Mouse (Mus musculus): ENCODE measurements around the gene Slc6a15.
A peak's percentile ranks its signal among the peaks of the same experiment; 100 is the strongest.

Gene Slc6a15

GRCm38 (mm10) chr10:103367371-103368295 is at the start of gene Slc6a15:
Slc6a15 (plus strand) TSS chr10:103367783.
- no peak for DNase-seq (ENCODE audit: low read depth)

DNA sequence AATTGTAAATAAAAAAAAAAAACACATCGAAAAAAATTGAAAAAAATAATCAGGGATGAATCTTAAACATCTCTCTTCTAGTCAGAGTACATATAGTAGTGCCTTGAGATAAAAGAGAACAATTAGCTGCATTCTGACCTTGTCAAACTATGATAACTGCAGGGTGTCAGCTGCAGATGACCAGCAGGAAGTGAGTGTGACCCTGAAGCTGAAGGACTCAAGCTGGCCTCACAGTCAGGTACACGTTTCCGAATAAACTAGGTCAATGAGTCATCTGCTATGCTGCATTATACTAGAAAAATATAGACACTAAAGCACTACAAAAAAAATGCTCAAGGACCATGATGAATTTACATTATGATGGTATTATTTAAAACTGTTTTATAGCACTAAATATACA is 45.6 kb upstream of the Slc6a15 start:
- DNase-seq (ENCODE audit: low read depth), result no peak

- no peak for DNase-seq (ENCODE audit: low read depth)
Observed at GRCm38 (mm10) chr10:103323386-103323785, 44.2 kb upstream of the Slc6a15 start.

- DNase-seq (ENCODE audit: low read depth), result no peak
Observed at GRCm38 (mm10) chr10:103334306-103334705, 33.3 kb upstream of the Slc6a15 start.

DNA sequence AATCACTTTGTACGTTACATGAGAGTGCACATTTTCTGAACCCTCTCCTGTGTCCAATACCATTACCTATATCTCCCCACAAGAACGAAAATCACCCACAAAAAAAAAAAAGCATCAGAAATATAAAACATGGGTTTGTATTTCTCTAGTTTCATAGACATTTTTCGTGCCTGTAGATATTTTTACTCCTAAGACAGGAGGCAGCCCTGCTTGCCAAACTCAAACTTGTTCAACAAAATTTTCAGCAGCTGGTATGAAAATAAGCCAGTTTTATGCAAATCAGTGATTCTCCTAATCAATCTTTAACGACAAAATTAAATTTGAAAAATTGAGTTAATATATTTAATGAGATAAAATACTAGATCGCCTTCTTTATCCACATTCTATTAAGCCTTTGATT is 27.7 kb upstream of the Slc6a15 start:
- no peak for DNase-seq (ENCODE audit: low read depth)

DNA sequence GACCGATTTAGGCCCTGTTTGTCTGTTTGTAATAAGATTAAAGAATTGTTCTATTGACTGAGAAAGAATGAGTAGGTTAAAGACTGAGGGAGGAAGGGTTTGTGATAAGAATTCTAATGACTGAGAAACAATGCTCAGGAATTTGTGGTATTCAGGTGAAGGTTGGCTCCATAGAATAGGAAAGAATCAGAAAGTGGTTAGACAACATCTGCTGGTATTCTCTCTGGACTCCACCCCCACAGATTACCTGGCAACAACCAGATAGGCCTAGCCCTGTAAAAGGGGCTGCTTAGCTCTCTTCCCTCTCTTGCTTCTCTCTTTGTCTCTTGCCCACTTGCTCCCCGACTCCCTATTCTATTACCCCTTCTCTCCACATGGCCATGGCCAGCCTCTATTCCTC is 20.8 kb upstream of the Slc6a15 start:
- DNase-seq (ENCODE audit: low read depth), result no peak

DNA sequence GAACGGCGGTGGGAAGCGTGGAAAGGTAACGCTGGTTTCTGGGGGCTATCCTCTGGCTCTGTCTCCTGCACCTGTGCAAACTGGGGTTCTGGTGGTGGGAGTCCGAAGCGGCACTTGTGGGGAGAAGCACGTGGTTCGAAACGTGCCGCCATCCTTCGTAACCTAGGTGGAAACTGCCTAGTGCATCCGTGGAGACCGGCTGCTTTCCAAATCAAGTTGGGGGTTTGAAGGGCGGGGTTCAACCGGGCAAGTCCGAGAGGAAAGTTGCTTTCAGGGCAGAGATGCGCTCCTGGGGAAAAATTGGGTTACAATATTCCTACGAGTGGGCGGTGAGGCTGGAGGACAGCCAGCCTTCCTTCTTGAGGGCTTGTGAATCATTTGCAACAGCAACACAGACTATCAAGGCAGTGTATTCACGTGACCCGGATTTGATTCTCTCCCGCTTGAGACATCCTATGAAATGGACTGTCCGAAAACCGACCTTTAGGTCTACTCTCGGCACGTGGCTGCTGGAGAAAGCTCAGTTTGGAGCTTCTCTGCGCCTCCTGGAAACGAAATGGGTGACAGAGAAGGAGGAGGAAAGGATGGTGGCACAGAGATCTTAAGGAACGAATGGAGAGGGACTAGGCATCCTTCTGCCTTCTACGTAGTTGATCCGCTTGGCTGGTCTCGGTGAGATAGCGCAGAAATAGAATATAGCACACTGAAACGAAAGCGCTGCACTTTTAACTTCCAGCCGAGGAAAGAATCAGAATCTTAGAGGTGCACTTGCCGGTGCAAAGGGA is 905 bp downstream of the Slc6a15 start:
- DNase-seq (ENCODE audit: low read depth), result no peak

- DNase-seq (ENCODE audit: low read depth), result no peak
Observed at GRCm38 (mm10) chr10:103369081-103369420, 1.5 kb downstream of the Slc6a15 start.

DNA sequence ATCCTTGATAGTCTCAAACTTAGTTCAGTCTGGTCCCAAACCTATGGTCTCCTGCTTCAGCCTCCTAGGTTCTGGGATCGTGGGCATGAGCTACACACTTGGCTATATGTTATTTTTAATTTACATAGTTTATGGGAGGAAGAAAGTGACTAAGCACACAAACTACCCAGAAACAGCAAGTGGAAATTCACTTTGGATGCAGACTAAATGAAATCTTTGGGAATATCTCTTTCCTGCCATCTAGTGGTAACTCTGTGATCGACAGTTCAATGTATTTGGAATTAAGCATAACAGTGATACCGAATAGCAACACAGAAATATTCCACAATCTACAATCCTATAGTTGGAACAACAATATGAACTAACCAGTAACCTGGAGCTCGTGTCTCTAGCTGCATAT is 34.6 kb downstream of the Slc6a15 start:
- DNase-seq (ENCODE audit: low read depth), result no peak

DNA sequence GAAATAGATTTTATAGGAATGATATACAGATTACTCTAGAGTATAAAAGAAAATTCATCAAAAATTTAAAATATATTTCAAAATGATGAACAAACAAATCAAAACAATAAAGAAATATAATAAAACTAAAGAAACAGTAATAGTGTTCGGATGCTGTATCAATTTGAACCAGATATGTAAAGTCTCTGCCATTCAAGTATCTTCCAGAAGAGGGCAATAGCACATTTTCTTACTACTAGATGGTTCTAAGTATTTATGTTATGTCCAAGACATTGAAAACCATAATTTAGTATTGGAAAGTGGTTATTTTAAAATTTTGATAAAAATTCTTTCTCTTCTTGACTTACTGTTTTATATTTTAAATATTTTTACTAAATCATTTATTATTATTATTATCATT is 60.1 kb downstream of the Slc6a15 start:
- DNase-seq (ENCODE audit: low read depth), result no peak

DNA sequence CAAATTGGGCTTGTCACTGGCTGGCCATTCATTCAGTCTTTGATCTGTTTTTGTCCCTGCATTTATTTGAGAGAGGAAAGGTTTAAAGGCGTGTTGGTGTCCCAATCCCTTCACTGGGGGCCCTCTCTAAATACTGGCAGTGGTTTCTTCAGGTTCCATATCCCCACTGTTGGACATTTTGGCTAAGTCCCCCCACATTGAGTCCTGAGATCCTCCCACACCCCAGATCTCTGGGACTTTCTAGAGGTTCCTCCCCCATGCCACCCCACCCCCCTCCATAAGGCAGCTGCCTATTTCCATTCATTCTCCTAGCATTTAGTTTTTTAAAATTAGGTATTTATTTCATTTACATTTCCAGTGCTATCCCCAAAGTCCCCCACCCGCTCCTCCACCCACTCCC is 75.0 kb downstream of the Slc6a15 start:
- no peak for DNase-seq (ENCODE audit: low read depth)

- DNase-seq (ENCODE audit: low read depth), result peak; percentile 13
Observed at GRCm38 (mm10) chr10:103443070-103443469, 75.5 kb downstream of the Slc6a15 start.

GRCm38 (mm10) chr10:103448340-103448739 is 80.8 kb downstream of the Slc6a15 start:
- no peak for DNase-seq (ENCODE audit: low read depth)

DNA sequence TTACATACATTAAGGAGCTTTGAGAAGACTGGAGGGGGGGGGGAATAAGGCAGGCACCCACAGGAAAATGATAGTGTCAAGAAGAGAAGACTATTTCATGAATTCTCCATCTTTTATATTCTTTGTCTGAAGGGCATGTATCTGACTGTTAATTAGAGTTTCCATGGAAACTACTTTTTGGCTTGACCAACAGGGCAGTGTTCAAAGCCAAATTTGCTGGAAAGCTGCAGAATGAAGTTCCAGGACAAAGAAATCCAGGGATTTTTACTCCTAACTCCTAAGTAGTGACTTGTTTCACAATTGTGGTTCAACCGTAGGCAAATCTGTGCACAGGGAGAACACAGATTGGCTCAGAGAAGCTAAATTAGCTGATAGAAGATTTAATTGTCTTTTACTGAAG is 90.3 kb downstream of the Slc6a15 start:
- DNase-seq (ENCODE audit: low read depth), result no peak
